Mouse (Mus musculus) urinary bladder, postnatal 36 days (tissue): ENCODE results near the gene Cldn14.
"Not testable (repeated sequence)": the region's sequence is repeated elsewhere in the genome, so short reads cannot be mapped to it uniquely, and the experiment has no call there.

Source experiments
- DNase-seq, 2 experiments: peaks; one replicate each; pipeline ENCODE4 v3.0.0; 2022; ENCODE audit warnings: low spot score in 2 of 2, mixed read lengths in 1 of 2

The Cldn14 gene

DNA sequence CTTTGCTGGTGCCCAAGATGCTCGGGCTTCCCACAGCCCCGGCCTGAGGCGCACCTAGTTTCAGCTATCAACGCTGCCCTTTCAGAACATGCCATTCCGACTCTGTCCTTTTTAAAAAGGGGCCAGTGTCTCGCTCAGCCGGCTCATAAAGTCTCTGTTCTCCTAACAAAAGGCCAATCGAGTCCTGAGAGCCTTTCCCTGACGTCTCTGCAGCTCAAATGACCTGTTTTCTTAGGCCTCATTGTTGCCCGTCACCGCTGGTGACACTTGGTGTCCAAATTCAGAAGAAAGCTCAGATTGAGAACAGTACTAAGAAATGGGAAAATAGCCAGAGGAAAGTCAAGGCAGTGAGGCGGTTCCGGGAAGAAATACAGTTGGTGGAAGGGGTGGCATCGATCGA is at the start of gene Cldn14:
Gene Cldn14, minus strand, starts transcription at position 101 of the 400 bp plus-strand sequence.
- no peak for DNase-seq

DNA sequence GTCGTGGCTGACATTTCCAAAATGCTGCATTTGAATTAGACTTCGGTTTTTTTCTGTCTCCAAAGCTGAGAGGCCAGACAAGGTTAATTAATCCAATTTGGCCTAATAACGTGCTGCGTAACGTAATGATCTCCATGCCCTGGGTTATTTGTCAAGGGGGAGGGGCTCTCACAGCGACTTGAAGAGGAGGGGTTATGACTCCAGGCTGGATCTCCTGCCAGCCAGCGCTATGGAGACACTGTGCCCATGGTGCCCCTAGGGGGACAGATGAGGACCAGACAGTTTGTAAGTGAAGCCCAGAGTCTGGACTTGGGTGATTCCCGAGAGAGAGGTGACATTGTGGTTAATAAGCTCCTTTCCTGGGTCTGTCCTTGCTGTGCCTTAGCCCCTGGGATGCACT is 46.9 kb upstream of the Cldn14 start:
- no peak for DNase-seq

DNA sequence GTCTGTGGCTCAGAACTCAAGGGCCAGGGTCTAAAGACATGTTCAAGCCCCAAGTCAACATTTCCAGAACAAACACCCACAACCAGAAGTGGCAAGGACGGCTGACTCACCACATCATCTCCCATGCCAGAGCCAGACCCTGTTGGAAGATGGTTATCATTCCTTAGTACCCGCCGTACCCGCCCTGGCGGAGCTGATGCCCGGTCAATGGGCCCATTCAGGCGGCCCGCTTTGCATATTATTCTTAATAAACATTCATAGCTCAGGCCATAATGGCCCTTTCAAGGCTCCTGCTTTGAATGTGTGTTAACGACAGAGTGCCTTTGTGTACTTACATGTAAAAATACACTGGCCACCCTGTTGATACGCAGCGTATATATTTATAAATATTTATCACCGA is 46.5 kb upstream of the Cldn14 start:
- no peak for DNase-seq

DNA sequence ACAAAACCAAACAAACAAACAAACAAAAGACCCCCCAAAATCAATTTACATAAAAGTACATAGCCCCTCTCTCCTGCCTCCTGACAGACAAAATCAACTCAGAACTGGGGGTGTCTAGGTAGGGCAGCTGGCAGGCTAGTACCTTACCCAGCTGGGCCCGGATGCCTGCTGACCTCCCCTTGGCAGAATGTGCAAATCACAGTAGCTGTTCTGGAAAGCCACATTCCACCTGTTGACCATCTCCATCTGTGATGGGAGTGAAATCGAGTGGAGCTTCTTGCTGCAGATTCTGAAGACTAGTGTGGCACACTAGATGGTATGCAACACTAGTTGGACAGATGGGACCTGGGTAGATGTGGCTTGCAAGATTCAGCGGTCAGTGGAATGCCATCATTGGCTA is 41.7 kb upstream of the Cldn14 start:
- no peak for DNase-seq

DNA sequence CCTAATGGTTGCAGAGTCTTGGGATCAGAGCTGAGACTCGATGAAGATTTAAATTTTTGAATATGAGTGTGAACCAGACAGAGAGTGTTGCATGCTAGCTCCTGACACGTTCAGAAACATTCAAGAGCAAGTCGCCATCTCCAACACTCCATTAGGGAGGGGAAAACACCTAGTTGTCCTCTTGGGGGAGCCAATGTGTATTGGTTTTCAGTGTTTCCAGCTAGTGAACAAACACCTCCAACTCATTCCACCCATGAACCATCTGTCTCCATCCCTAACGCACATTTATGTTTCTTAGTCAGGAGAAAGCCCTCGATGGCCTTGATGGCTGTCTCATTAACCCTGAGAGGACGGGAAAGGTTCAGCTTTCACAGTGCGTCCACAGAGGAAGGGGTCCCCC is 36.4 kb upstream of the Cldn14 start:
- DNase-seq: no peak

DNA sequence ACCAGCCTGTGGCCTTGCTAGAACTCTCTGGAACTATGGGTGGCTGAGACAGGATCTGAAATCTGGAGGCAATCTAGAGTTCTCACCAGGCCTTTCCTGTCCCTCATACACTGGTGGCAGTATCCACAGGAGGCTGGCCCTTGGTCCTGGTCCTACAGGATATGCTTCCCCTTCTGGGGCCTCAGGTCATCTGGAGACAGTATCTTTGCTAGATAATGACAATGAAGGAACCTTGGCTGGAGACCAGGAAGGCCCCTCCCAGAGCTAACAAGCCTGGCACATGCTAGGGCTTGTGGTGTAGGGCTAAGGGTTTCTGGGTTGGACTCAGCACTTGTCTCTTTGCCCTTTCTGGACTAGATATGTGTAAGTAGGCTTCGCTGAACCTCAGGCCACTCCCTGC is 35.2 kb upstream of the Cldn14 start:
- no peak for DNase-seq

DNA sequence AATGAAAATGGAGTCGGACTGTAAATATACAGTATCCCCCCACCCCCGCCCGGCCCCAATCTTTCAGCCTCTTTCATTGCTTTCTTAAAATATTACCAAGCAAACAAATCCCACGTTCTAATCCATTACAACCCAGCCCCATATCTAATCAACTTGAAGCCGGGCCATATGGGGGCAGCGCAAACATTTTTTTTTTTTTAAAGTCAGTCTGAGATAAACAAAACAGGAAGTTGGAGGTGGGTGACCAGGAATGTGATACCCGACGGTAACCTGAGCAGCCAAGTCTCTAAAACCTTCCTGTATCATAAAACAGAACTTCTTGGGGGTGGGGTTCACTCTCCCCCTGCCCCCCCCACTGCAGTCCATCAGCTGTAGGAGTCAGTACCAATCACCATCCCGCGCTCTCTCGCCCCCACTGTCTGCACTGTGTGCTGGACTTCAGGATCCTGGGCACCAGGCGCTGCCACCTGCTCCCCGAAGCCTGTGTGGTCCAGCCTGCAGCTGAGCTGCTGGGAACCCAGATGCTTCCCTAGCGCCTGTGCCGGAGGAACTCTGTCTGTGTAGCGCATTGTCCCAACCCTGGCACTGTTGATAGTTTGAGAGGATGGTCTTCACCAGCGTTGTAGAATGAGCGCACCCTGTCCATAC is 32.6 kb upstream of the Cldn14 start:
- DNase-seq: no peak

DNA sequence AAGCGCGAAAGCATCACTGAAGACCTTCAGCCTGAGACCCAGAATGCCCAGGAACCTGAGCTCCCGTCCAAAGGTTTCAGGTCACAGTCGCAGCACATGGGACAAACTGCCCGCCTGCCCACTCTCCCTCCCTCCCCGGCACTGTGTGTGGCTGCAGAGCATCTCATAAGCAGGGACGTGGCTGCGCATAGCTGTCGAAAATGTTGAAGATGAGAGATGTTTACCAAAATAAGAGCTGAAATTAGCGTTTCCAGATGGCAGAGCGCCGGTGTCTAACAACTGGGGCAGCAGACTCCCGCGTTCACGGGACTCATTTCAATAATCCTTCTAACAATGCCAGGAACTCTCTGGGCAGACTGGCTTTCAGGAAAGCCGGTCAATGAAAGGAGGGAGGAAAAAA is 31.8 kb upstream of the Cldn14 start:
- no peak for DNase-seq

DNA sequence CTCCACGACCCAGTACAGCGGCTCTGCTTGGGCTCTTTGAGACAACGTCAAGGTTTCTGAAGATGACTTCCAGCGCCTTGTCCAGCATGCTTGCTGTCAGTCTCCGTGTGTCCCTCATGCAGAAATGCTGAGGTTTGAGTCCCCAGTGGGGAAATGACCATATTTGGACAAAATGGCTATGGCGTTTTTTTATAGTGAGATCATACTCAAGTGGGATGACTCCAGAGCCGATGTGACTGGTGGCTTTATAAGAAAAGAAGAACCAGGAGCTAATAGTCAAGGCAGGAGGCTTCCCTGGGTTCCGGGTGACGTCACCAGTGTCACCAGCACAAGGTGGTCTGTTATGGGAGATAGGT is 30.3 kb upstream of the Cldn14 start:
- DNase-seq: no peak

DNA sequence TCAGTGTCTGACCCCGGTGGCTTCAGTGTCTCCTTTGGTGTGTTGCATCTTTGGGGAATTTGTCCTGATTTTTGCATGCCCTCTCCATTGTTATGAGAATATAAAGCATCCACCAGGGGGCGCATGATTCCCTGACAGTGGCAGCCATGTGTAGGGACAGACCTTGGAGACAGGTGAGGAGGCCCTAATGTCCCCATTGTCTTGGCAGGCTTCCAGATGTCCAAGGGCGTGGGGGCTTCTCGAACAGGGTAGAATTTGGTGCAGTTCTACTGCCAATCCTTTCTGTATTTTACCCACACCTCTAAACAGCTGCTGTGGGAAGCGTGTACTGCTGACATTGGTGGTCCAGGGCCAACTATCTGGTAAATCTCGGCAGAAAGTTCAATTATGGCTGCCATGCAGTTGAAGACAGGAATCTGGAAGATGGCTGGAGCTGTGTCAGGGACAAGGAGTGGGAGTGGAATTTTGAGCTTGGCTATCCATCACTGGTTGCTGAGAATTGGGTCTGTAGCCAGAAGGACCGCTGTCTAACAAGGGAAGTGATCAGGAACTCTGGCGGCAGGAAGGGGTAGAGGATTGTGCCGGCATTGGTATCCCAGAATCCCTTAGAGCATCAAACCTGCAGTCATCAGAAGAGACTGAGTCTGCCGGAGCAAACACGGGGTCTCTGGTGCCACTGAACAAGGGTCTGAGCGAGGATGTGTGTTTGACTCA is 29.8 kb upstream of the Cldn14 start:
- peak; percentile 22 to 33 for DNase-seq

DNA sequence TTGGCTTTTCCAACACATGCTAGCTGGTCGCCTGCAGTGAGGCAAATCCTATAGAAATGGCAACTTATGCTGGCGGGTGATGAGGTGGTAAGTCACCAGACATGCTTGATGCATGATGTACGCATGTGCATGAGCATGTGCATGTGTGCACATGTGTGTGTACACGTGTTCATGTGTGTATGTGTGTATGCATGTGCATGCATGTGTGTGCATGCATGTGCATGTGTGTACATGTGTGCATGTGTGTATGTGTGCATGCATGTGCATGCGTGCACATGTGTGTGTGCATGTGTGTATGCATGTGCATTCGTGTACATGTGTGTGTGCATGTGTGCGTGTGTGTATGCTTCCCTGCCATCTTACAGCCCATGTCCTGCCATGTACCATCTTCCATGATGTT is 28.6 kb upstream of the Cldn14 start:
- no peak for DNase-seq

DNA sequence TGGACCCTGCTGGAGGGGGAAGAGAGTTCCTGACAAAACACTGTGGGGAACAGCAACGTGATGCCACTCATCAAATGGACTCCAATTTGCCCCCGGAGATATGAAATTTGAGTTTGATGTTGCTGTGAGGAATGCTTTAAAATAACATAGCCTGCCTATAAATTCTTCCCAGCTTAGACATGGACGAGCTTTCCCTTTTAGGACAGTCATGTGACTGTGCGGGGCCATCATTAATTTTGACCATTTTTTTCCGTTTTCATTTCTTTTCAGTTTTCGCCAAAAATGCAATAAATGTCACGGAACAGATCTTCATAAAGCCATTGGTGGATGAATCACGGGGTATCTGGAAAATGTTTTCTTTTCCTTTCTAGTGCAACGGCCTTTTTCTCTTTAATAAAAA is 25.5 kb upstream of the Cldn14 start:
- DNase-seq: no peak

DNA sequence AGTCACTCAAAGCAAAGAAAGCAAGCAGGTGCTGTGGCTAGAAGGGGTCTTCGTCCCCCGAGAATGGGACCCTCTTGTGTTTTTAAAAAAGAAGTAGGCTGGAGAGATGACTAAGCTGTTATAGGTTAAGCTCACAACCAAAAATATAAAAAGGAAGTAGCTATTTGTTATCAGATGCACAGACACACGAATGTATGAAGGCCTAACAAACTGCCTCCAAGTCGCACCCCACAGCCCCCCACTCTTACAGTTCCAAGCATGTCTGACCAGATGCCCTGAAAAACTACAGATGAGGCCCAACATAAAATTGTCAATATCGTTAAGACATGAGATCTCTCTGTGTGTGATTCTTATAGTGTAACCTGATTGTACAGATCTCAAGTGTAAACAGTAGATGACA is 23.6 kb upstream of the Cldn14 start:
- no peak for DNase-seq

DNA sequence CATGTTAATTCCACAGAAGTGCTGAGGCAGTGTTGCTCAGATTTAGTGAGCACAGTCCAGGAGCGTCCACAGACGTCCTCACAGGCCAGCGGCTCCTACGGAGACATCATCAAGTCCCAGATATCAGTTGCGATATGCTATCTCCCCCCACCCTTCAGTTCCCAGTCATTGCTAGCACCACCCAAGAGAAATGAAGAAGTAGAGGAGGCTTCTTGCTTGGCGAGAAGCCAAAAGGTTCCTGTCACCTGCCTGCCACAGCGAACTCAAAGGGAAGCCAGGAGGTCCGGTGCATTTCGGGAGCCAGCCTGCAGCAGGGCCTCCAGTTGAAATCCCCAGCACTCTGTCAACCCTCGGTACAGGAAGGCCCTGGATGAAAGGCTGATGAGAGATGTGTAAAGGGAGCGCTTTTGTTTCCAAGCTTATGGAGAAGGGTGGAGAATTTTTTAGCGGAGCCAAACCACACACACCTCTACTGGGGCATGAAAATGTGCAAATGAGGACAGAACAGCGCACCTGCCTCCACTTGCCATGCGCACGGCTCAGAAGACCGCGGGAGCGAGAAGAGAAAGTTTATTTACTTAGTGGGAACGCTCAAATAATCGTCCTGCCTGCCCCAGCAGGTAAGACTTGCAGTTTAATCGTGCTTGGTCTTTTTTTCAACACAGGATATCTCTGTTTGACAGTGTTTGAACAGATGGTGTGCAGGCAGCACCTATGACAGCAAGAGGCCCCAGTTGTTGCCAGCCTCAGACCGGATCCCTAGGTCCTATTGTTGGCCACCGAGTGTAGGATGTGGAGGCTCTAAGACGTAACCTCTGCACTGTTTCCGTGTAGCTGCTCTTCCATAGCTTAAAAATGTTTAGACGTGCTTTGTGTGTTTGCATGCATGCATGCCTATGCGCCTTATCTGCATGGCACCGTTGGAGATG is 15.0 kb upstream of the Cldn14 start:
- DNase-seq: peak in 1 of 2 experiments; percentile 8

DNA sequence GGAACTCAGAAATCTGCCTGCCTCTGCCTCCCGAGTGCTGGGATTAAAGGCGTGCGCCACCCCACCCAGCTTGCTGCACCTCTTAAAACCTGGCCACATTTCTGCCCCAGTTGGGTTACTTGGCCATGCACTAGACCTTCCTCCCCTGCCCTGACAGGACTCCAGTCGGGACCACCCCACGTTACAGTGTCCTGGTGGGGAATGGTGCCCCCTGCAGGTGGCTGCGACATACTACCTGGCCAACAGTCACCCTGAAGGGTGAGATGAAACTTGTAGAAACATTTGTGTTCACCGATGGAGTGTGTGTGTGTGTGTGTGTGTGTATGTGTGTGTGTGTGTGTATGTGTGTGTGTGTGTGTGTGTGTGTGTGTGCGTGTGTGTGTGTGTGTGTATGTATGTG is 11.1 kb upstream of the Cldn14 start:
- not testable (repeated sequence) for DNase-seq

DNA sequence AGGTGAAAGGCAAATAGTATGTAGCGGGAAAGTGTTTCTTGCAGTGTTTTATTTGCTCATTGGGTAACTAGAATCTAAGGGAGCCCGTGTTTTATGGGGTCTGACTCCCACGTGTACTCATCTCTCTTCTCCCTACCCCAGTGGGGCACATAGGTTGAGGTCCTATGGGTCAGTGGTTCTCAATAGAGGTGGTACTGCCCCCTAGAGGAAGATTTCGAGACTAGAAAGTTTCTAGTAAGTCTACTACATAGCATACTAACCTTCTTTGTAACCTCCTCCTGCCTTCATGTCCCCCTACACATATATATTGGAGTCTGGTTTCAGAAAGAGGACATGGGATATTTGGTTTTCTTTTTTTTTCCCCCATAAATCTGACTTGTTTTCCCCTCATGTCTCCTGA is 9.3 kb upstream of the Cldn14 start:
- DNase-seq: no peak

DNA sequence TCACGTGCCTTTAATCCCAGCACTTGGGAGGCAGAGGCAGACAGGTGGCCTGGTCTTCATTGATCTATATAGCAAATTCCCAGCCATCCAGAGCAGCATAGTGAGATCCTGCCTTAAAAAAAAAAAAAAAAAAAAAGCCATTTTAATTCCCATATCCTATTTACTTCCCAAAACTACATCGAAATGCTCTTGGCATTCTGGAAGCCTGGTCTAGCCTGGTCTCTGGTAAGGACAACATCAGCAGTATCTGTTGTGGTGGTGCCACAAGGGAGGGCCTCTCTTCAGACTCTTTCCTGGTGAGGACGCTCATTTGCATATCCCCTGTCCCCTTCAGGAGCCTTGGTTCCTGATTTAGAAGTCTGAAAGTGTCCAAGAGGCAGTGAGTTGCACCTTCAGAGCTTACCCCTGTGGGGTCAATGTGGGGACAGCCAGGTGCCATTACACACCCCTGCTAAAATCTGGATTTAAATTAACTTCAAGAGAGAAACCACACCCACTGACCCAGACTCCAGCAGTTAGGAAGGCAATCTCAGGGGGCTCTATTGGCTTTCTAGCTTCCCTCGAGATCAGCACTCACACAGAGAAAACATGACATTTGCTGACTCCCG is 6.0 kb upstream of the Cldn14 start:
- DNase-seq: no peak

DNA sequence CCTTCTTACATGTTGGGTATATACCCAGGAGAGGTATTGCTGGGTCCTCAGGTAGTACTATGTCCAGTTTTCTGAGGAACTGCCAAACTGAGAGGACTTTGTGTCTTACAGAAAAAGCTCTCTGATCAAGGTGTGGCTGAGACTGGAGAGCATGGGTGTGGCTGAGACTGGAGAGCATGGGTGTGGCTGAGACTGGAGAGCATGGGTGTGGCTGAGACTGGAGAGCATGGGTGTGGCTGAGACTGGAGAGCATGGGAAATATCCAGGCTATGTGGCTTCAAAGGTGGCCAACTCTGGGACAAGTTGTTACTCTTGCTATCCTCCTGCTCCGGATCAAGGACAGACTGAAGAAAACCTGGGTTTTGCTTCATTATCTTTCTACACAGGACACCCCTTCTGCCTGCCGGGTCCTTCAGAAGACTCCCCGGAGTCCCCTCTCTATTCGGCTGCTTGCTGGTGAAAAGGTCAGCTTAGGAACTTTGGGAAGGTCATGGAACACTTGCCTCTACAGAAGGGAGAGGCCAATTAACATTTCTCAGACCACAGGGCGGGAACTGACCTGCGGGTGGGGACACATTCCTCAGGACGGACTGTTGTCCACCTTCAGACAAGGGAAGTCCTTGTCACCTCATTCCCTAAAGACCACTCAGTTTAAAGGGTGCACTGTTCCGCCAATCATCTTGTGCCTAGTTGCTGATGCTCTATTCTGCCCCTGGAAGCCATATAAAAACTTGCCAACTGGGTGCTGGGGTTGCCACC is 4.9 kb upstream of the Cldn14 start:
- DNase-seq: not testable (repeated sequence)

DNA sequence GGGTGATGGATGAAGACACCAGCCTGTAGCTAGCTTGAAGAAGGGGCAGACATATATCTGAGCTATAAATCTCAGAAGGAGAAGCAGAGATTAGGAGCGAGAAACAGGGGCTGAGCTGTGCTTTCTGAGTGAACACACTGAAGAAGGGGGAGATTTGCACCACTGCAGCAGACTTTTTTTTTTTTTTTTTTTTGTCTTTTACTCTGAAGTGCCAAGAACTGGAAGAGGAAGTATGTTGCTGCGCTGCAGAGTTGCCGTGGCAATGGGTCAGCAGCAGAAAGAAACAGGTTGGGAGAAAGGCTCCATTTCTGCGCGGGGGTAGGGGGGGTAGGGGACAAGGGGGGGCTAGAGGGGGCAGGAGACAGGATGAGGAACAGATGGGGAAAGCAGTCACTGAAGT is 2.6 kb upstream of the Cldn14 start:
- no peak for DNase-seq

DNA sequence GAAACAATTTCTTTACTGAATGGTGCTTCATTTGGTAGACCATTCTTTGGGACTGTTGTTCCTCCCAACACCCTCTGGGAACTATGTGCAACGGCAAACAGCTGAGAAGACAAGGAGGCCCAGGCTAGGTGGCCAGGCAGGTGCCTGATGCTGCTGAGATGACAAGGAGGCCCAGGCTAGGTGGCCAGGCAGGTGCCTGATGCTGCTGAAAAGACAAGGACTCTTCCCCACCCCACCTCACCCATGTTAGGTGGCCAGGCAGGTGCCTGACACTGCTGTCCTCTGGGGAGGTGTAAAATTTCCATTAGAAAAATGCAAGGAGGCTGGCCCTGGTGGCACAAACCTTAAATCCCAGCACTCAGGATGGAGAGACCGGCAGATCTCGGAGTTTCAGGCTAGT is 2.0 kb upstream of the Cldn14 start:
- no peak for DNase-seq

DNA sequence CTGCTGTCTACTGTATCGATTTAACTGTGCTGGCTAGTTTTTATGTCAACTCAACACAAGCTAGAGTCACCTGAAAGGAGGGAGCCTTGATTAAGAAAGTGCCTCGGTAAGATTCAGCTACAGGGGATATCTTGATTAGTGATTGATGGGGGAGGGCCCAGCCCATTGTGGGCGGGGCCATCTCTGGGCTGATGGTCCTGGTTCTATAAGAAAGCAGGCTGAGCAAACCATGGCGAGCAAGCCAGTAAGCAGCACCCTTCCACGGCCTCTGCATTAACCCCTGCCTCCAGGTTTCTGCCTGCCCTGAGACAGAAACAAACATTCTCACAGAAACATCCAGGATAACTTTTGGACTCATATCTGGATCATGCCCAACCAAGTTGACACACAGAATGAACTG is 1.5 kb upstream of the Cldn14 start:
- no peak for DNase-seq

DNA sequence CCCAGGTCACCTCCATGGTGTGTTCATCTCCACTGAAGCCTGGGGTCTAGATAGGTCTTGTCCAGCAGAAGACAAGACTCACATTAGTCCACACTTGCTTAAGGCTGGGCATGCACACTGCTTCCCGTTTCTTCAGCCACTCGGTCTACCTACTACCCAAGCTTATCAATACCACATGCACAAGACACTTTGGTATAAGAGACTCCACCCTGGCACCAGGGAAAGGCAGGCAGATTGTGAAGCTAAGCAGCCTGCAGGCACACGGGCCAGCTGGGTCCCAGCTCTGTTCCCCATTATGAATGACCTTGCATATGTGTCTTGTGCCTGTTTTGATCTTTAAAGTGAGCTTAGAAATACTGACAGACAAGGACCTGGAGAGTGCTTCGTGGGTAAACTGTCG is 719 bp upstream of the Cldn14 start:
- no peak for DNase-seq
